Mouse (Mus musculus) neural tube, embryonic 14.5 days (tissue): ENCODE data around the gene Fer1l5. TPM values are rescaled to one million over a fixed set of nuclear protein-coding genes. Genes with fewer than 3 reads are reported as not detected.
A peak's percentile ranks its signal among the peaks of the same experiment; 100 is the strongest.

Experiments
- ATAC-seq: fragments of 200-750 bp; cut with Nextera tagmentation; 2 replicates; pipeline ENCODE4 v1.8.0; 2017; ENCODE audit warnings: low read depth, mild to moderate bottlenecking, moderate TSS enrichment, moderate library complexity
- H3K27ac ChIP-seq: fragments of 300-500 bp; sonication (generic); 2 replicates; pipeline ENCODE4 v1.5.1; 2014; ENCODE audit warnings: low read depth, mild to moderate bottlenecking, control low read depth, low read length, moderate library complexity, mixed read lengths
- H3K27me3 ChIP-seq: fragments of 300-500 bp; sonication (generic); 2 replicates; pipeline ENCODE4 v1.6.1; 2014; ENCODE audit warnings: low read length; ENCODE audit not compliant: control insufficient read depth, insufficient read depth
- H3K36me3 ChIP-seq: fragments of 300-500 bp; sonication (generic); 2 replicates; pipeline ENCODE4 v1.6.1; 2014; ENCODE audit warnings: low read length, mixed read lengths; ENCODE audit not compliant: control insufficient read depth, insufficient read depth
- H3K4me1 ChIP-seq: fragments of 300-500 bp; sonication (generic); 2 replicates; pipeline ENCODE4 v1.6.1; 2014; ENCODE audit warnings: low read length; ENCODE audit not compliant: control insufficient read depth, insufficient read depth
- H3K4me2 ChIP-seq: fragments of 300-500 bp; sonication (generic); 2 replicates; pipeline ENCODE4 v1.6.1; 2014; ENCODE audit warnings: mild to moderate bottlenecking, low read depth, low read length, control low read depth
- H3K4me3 ChIP-seq: fragments of 300-500 bp; sonication (generic); 2 replicates; pipeline ENCODE4 v1.5.1; 2014; ENCODE audit warnings: low read depth, low read length, control low read depth, mixed read lengths
- H3K9ac ChIP-seq: fragments of 300-500 bp; sonication (generic); replicated peaks from 2 replicates; pipeline ENCODE4 v1.6.1; 2014; ENCODE audit warnings: low read depth, mild to moderate bottlenecking, control low read depth, low read length, mixed read lengths
- H3K9me3 ChIP-seq: fragments of 300-500 bp; sonication (generic); 2 replicates; pipeline ENCODE4 v1.6.1; 2016; ENCODE audit warnings: low read length; ENCODE audit not compliant: control insufficient read depth
- WGBS: fragments of 180-500 bp; shearing (Covaris S2); extraction: QIAGEN DNeasy Blood & Tissue Kit; methylation state at CpG from one replicate; pipeline ENCODE4 v1.1.7; 2014; 5-methylcytosine and 5-hydroxymethylcytosine counted together
- microRNA-seq: library from miRNA; unstranded; fragments of <30 nt; microRNA quantifications from one replicate; pipeline ENCODE4, GENCODE M21; 2016
- polyA plus RNA-seq: library from polyadenylated mRNA; unstranded; fragments of >200 nt; fragmentation: Nextera tagmentation; extraction: Ambion mirVana; gene quantifications from 2 replicates; pipeline ENCODE4 v1.2.1, GENCODE M21; 2014

Gene Fer1l5
- polyA plus RNA-seq, 1 experiment from 2014 or later, result 1.7 TPM

- WGBS, result 49% methylated on average over 2 of the region's 2 CpGs
- H3K9me3 ChIP-seq, result no peaks in the 10 kb centered on the region
- no peak for ATAC-seq
- no peak overlapping the region for H3K4me3 ChIP-seq
- no peak overlapping the region for H3K27ac ChIP-seq
- H3K36me3 ChIP-seq, result no peaks in the 10 kb centered on the region
- H3K4me1 ChIP-seq, result no peaks in the 10 kb centered on the region
- no peaks in the 10 kb centered on the region for H3K27me3 ChIP-seq
- H3K4me2 ChIP-seq, result no peak overlapping the region
- H3K9ac ChIP-seq, result no peak overlapping the region
These were observed 89.7 kb downstream of the Fer1l5 start for GRCm38 (mm10) chr1:36461829-36462228.

- no peak for ATAC-seq
- no peak overlapping the region for H3K27ac ChIP-seq
- WGBS, result 83% methylated on average over 4 of the region's 4 CpGs
These were observed 93.6 kb downstream of the Fer1l5 start for GRCm38 (mm10) chr1:36465641-36466160.

GRCm38 (mm10) chr1:36467446-36467845 lies 95.4 kb downstream of the Fer1l5 start:
- no peak overlapping the region for H3K27ac ChIP-seq
- H3K4me2 ChIP-seq, result no peak overlapping the region
- no peak overlapping the region for H3K4me3 ChIP-seq
- no peak overlapping the region for H3K9ac ChIP-seq
- no peaks in the 10 kb centered on the region for H3K9me3 ChIP-seq
- peaks cover 5% of the 10 kb centered on the region for H3K4me1 ChIP-seq
- WGBS, result 56% methylated on average over 5 of the region's 5 CpGs
- no peak for ATAC-seq
- no peaks in the 10 kb centered on the region for H3K27me3 ChIP-seq
- no peaks in the 10 kb centered on the region for H3K36me3 ChIP-seq

More at GRCm38 (mm10) chr1:36465641-36466160, 93.6 kb downstream of the Fer1l5 start:
- H3K4me1 ChIP-seq, result peaks cover under 1% of the 10 kb centered on the region; the same call in 1 of the 2 replicates
- no peaks in the 10 kb centered on the region for H3K9me3 ChIP-seq
- H3K36me3 ChIP-seq, result no peaks in the 10 kb centered on the region
- H3K27me3 ChIP-seq, result no peaks in the 10 kb centered on the region
- no peak overlapping the region for H3K9ac ChIP-seq
- H3K4me3 ChIP-seq, result no peak overlapping the region
- H3K4me2 ChIP-seq, result no peak overlapping the region

- Histone ChIP-seq H3K9ac (no peak overlapping the region), H3K27ac (no peak overlapping the region), H3K4me2 (no peak overlapping the region), H3K9me3 (no peaks in the 10 kb centered on the region), H3K4me3 (no peak overlapping the region), H3K4me1 (peaks cover 28% of the 10 kb centered on the region), H3K36me3 (no peaks in the 10 kb centered on the region), H3K27me3 (no peaks in the 10 kb centered on the region)
- no peak for ATAC-seq
- 44% methylated on average over 2 of the region's 2 CpGs for WGBS
These were observed 97.8 kb downstream of the Fer1l5 start for GRCm38 (mm10) chr1:36469811-36470444.

- WGBS, result under 1% methylated on average over 79 of the region's 98 CpGs
- Histone ChIP-seq H3K27me3 (no peaks in the 10 kb centered on the region), H3K36me3 (no peaks in the 10 kb centered on the region), H3K4me1 (peaks cover 42% of the 10 kb centered on the region), H3K4me3 (peak within 1 kb of the TSS; percentile 65), H3K9ac (peak within 1 kb of the TSS; percentile 71), H3K4me2 (peak within 1 kb of the TSS; percentile 81), H3K9me3 (no peaks in the 10 kb centered on the region), H3K27ac (peak within 1 kb of the TSS; percentile 48; the same call in 1 of the 2 replicates)
- peak; percentile 90 for ATAC-seq
These were observed 99.4 kb downstream of the Fer1l5 start, which contains the start of gene Cnnm4 for GRCm38 (mm10) chr1:36471181-36472105. Gene Cnnm4 (plus strand): TSS chr1:36471620.

Small RNA genes within 50 kb of the gene (microRNA-seq; reads per million reads assigned to microRNA genes)
- gene Mir6898, result not detected

Other genes starting within 250 kb of the Fer1l5 start
- 61.6 and 63.6 TPM in 2 replicates for gene Uggt1, start 127.6 kb upstream of the Fer1l5 start, polyA plus RNA-seq
- 1.1 and 2.1 TPM in 2 replicates for gene Neurl3, start 97.6 kb upstream of the Fer1l5 start, polyA plus RNA-seq
- gene Arid5a, start 64.6 kb upstream of the Fer1l5 start, polyA plus RNA-seq, result 2.5 and 4.3 TPM in 2 replicates
- 32.3 and 40.0 TPM in 2 replicates for gene Kansl3, start 3.1 kb upstream of the Fer1l5 start, polyA plus RNA-seq
- 46.2 and 49.3 TPM in 2 replicates for gene Lman2l, start 73.0 kb downstream of the Fer1l5 start, polyA plus RNA-seq
- 8.8 and 9.8 TPM in 2 replicates for gene Cnnm4, start 99.3 kb downstream of the Fer1l5 start, polyA plus RNA-seq
- 5.4 and 9.4 TPM in 2 replicates for gene Cnnm3, start 139.6 kb downstream of the Fer1l5 start, polyA plus RNA-seq
- 13.0 and 14.9 TPM in 2 replicates for gene Ankrd23, start 164.6 kb downstream of the Fer1l5 start, polyA plus RNA-seq
- 0.32 and 0.62 TPM in 2 replicates for gene Gm42417, start 167.1 kb downstream of the Fer1l5 start, polyA plus RNA-seq
- 26.6 and 34.5 TPM in 2 replicates for gene Ankrd39, start 175.2 kb downstream of the Fer1l5 start, polyA plus RNA-seq
- gene Sema4c, start 186.1 kb downstream of the Fer1l5 start, polyA plus RNA-seq, result 4.0 and 5.2 TPM in 2 replicates